ENCODE assay signal across 20 mouse cellular contexts in the genomic region with DNA sequence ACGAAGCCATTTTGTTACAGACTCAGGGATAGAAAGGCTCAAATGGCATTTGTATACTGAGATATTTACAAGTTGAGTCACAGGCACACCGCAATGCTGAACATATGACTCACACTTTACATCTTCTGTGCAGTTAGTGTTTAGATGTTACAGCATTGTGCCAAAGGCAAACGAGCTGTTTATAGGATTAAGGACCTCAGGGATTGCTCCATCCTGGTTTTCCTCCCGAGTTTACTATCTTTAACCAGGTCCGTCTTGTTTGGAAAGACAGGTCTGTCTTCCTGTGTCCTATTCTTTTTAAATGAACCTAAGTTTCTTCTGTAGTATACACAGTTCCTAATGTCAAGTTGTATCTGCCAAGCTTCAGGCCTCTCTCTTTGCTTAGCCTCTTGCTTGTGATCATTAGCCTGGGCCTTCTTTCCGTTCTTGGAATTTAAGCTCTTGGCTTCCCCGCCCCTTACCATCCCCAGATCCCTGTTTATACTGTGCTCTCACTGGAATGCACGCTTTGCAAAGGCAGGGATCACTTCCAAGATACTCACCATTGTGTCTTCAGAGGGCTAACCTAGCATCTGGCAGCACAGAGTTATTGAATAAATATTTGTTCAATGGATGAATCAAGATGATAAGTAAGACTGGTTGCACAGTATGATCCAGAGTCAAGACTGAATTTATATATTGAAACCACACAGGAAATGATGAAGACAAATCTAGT. TPM values are rescaled to one million over a fixed set of nuclear protein-coding genes. Genes with fewer than 3 reads are reported as not detected.
DNase-seq lines count a peak whose midpoint lies in the region; ATAC-seq and TF ChIP-seq lines count a peak whose summit lies in the region.
"Had no signal": no experiment of that assay in that cellular context is flagged by ENCODE, and none has a peak within 500 bp of the region (broad histone marks: within the 10 kb centered on the region; RNA-seq: fewer than 3 reads in every experiment).

No protein-coding gene starts in this region.

- H3K27me3 ChIP-seq in embryonic facial prominence, embryonic 14.5 days (replicated peaks; ENCODE audit: control insufficient read depth, insufficient read depth, low read length), result no peaks in the 10 kb centered on the region
- H3K27me3 ChIP-seq in embryonic facial prominence, embryonic 10.5 days (replicated peaks; ENCODE audit: low read depth, poor library complexity, severe bottlenecking), result no peaks in the 10 kb centered on the region
- no peaks in the 10 kb centered on the region for H3K27me3 ChIP-seq in stomach, postnatal 0 days (ENCODE audit: control insufficient read depth, insufficient read depth, low read length)
- no peaks in the 10 kb centered on the region for H3K27me3 ChIP-seq in forebrain, embryonic 16.5 days (replicated peaks; ENCODE audit: control insufficient read depth, insufficient read depth, low read length)
- H3K27me3 ChIP-seq: limb, embryonic 13.5 days; liver, embryonic 15.5 days had no signal

- peak; percentile 47 for DNase-seq in embryonic facial prominence, embryonic 14.5 days (ENCODE audit: low spot score)
- no peak for DNase-seq in embryonic facial prominence, embryonic 10.5 days (ENCODE audit: low spot score)
- DNase-seq in brain, adult 2 months (ENCODE audit: low read depth, low spot score), result peak; percentile 35
- DNase-seq in lung, postnatal 10 days, result peak; percentile 70
- no peak for DNase-seq in stomach, postnatal 0 days (ENCODE audit: low spot score)
- no peak for DNase-seq in adrenal gland, postnatal 14 days
- no peak for DNase-seq in cerebellum, postnatal 10 days
- DNase-seq: adrenal gland, adult 2 months; cerebellum, adult 8-10 months; gastrocnemius, postnatal 14 days; heart, postnatal 10 days; kidney, adult 9 months; thymus, postnatal 4 days had no signal

- no peak overlapping the region; the same call in 1 of the 2 replicates for H3K27ac ChIP-seq in embryonic facial prominence, embryonic 14.5 days (replicated peaks; ENCODE audit: low read depth, low read length)
- H3K27ac ChIP-seq in embryonic facial prominence, embryonic 10.5 days (replicated peaks), result no peak overlapping the region
- H3K27ac ChIP-seq in stomach, postnatal 0 days (replicated peaks), result 0 out of 2 replicates have a peak overlapping the region, but pooled peaks have one; percentile 5
- H3K27ac ChIP-seq in forebrain, embryonic 16.5 days (ENCODE audit: low read length), result no peak overlapping the region
- H3K27ac ChIP-seq: left cerebral cortex, adult 2 months; limb, embryonic 13.5 days; liver, embryonic 15.5 days; midbrain, embryonic 10.5 days had no signal

- ATAC-seq in embryonic facial prominence, embryonic 14.5 days (ENCODE audit: low read depth), result no peak
- ATAC-seq in stomach, postnatal 0 days (ENCODE audit: low FRiP score, low TSS enrichment), result peak; percentile 78; the same call in 1 of the 2 replicates
- no peak for ATAC-seq in forebrain, embryonic 16.5 days
- ATAC-seq: hindbrain, embryonic 16.5 days had no signal

- TF ChIP-seq CTCF in stomach, postnatal 0 days (IDR thresholded peaks at IDR 0.05; ENCODE audit: low read depth), result no peak

- TF ChIP-seq EP300 in stomach, postnatal 0 days (optimal IDR thresholded peaks at IDR 0.05), result no peak

- H3K36me3 ChIP-seq in embryonic facial prominence, embryonic 14.5 days (ENCODE audit: control insufficient read depth, insufficient read depth, low read length), result no peaks in the 10 kb centered on the region
- H3K36me3 ChIP-seq in embryonic facial prominence, embryonic 10.5 days (replicated peaks), result no peaks in the 10 kb centered on the region
- no peaks in the 10 kb centered on the region for H3K36me3 ChIP-seq in stomach, postnatal 0 days (ENCODE audit: control insufficient read depth, insufficient read depth, low read length)
- no peaks in the 10 kb centered on the region for H3K36me3 ChIP-seq in forebrain, embryonic 16.5 days (ENCODE audit: control insufficient read depth, insufficient read depth)
- H3K36me3 ChIP-seq: limb, embryonic 13.5 days; liver, embryonic 15.5 days; midbrain, embryonic 10.5 days had no signal

- no peaks in the 10 kb centered on the region for H3K9me3 ChIP-seq in embryonic facial prominence, embryonic 14.5 days (ENCODE audit: control insufficient read depth, low read length)
- H3K9me3 ChIP-seq in embryonic facial prominence, embryonic 10.5 days, result no peaks in the 10 kb centered on the region
- H3K9me3 ChIP-seq in stomach, postnatal 0 days (ENCODE audit: control insufficient read depth, low read length), result no peaks in the 10 kb centered on the region
- H3K9me3 ChIP-seq in forebrain, embryonic 16.5 days (ENCODE audit: control insufficient read depth, low read length), result no peaks in the 10 kb centered on the region
- H3K9me3 ChIP-seq: limb, embryonic 13.5 days; liver, embryonic 15.5 days; midbrain, embryonic 10.5 days had no signal

- 59% methylated on average over 8 of the region's 8 CpGs for WGBS in embryonic facial prominence, embryonic 14.5 days
- 62% methylated on average over 8 of the region's 8 CpGs for WGBS in embryonic facial prominence, embryonic 10.5 days
- 24% methylated on average over 8 of the region's 8 CpGs for WGBS in stomach, postnatal 0 days
- 58% methylated on average over 8 of the region's 8 CpGs for WGBS in forebrain, embryonic 16.5 days

- H3K9ac ChIP-seq in embryonic facial prominence, embryonic 14.5 days (ENCODE audit: low read depth, low read length), result no peak overlapping the region
- no peak overlapping the region for H3K9ac ChIP-seq in stomach, postnatal 0 days (ENCODE audit: low read length)
- no peak overlapping the region for H3K9ac ChIP-seq in forebrain, embryonic 16.5 days (replicated peaks; ENCODE audit: low read depth, low read length)
- H3K9ac ChIP-seq: limb, embryonic 13.5 days; liver, embryonic 15.5 days had no signal

- H3K4me2 ChIP-seq in embryonic facial prominence, embryonic 14.5 days (ENCODE audit: low read depth, low read length), result no peak overlapping the region
- no peak overlapping the region for H3K4me2 ChIP-seq in stomach, postnatal 0 days (replicated peaks; ENCODE audit: low read depth)
- H3K4me2 ChIP-seq in forebrain, embryonic 16.5 days (ENCODE audit: low read length), result no peak overlapping the region
- H3K4me2 ChIP-seq: limb, embryonic 13.5 days; liver, embryonic 15.5 days had no signal

- H3K4me3 ChIP-seq in embryonic facial prominence, embryonic 14.5 days (ENCODE audit: low read depth, low read length), result no peak overlapping the region
- H3K4me3 ChIP-seq in embryonic facial prominence, embryonic 10.5 days, result no peak overlapping the region
- no peak overlapping the region for H3K4me3 ChIP-seq in stomach, postnatal 0 days (ENCODE audit: low read depth, low read length)
- no peak overlapping the region for H3K4me3 ChIP-seq in forebrain, embryonic 16.5 days (replicated peaks; ENCODE audit: low read length)
- H3K4me3 ChIP-seq: left cerebral cortex, adult 2 months; limb, embryonic 13.5 days; liver, embryonic 15.5 days; midbrain, embryonic 10.5 days had no signal

- peaks cover 16% of the 10 kb centered on the region for H3K4me1 ChIP-seq in embryonic facial prominence, embryonic 14.5 days (ENCODE audit: control insufficient read depth, insufficient read depth, low read length)
- H3K4me1 ChIP-seq in embryonic facial prominence, embryonic 10.5 days, result peaks cover 17% of the 10 kb centered on the region
- H3K4me1 ChIP-seq in stomach, postnatal 0 days (replicated peaks; ENCODE audit: control insufficient read depth, insufficient read depth), result no peaks in the 10 kb centered on the region
- H3K4me1 ChIP-seq in forebrain, embryonic 16.5 days (replicated peaks; ENCODE audit: control insufficient read depth, insufficient read depth, low read length), result 0 out of 2 replicates have a peak, but pooled peaks cover 4% of the 10 kb centered on the region
- H3K4me1 ChIP-seq: liver, embryonic 15.5 days had no signal

RNA-seq across cellular contexts. Expression of a gene that starts 3.1 kb away (rescaled TPM):
- polyA plus RNA-seq in embryonic facial prominence, embryonic 14.5 days (2014; fragmentation: Nextera tagmentation; extraction: Ambion mirVana), result 16.1 and 17.6 TPM in 2 replicates
- polyA plus RNA-seq in embryonic facial prominence, embryonic 10.5 days (2016; fragmentation: Nextera tagmentation; extraction: Ambion mirVana), result 0.52 and 0.79 TPM in 2 replicates
- 4.3 and 5.5 TPM in 2 replicates for polyA plus RNA-seq in stomach, postnatal 0 days (2015; fragmentation: Nextera tagmentation; extraction: Ambion mirVana)
- 0.19 and 0.78 TPM in 2 replicates for total RNA-seq in adrenal gland, postnatal 14 days (2021)
- 0.65 and 0.77 TPM in 2 replicates for polyA plus RNA-seq in forebrain, embryonic 16.5 days (2015; fragmentation: Nextera tagmentation; extraction: Ambion mirVana)
- total RNA-seq: neutrophil, adult 5-6 weeks had no signal

Comparison
In these comparisons a context has a peak if more than half of its experiments do, and no peak if none do; other contexts are left out.
1. DNase-seq: peak in embryonic facial prominence, embryonic 14.5 days (single experiment), brain, adult 2 months (single experiment) and lung, postnatal 10 days (single experiment); none in embryonic facial prominence, embryonic 10.5 days (single experiment), stomach, postnatal 0 days (single experiment), adrenal gland, postnatal 14 days (single experiment) and cerebellum, postnatal 10 days (0 of 2).